Mouse (Mus musculus) olfactory bulb, adult 2 months (tissue): ENCODE data around the gene Nt5c3b.

ENCODE experiments used
- CTCF ChIP-seq: fragments of 200-500 bp; IDR thresholded peaks from 2 replicates; pipeline ENCODE4 v1.5.1; 2012; ENCODE audit warnings: low read depth, mild to moderate bottlenecking, low read length, moderate library complexity; ENCODE audit not compliant: insufficient read depth
- POLR2A ChIP-seq: fragments of 200-500 bp; IDR thresholded peaks from 2 replicates; pipeline ENCODE4 v1.6.1; 2012; ENCODE audit warnings: mild to moderate bottlenecking, low read depth, low read length, moderate library complexity; ENCODE audit not compliant: insufficient read depth

DNA sequence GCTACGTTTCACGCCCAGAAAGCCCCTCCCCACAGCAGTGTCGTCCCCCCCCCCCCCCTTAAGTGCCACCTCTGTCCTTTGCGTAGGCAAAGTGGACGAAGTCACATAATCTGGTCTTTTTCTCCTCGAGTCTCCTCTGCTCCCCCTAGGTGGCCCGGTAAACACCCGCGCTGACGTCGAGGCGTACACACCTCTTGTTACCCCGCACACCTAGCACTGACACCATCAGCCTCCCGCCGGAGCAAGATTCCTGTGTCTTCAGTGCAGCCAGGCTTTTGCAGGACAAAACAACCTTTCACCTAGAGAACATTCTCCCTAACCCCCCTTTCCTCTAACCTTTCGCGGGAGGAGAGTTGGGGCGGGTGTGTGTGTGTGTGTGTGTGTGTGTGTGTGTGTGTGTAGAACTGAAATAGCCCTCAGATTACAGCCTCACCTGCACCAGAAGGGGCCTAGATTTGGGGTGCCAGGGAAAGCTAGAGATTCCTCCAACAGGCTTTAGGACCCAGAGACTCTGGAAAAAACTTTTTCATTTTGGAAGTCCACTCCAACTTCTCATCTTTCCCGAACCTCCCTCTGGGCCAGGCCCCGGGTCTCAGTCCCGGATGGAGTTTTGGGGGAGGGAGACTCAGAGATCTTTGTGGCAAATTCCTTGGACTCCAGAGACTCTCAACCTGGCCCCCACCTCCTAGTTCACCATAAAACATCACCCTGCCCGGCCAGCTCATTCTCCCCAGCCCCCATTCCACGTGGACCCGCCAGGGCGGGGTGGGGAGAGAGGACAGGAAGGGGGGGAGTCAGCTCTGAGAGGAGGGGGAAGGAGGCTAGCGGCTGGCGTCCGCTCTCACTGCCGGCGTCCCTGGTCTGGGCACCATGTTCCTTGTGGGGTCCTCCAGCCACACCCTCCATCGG lies 26.4 kb downstream of the Nt5c3b start, which contains the start of gene Fkbp10:
- TF ChIP-seq CTCF: no peak
- no peak for TF ChIP-seq POLR2A
